Mouse (Mus musculus) liver, embryonic 16.5 days (tissue): ENCODE results near the gene Dock9. TPM values are rescaled to one million over a fixed set of nuclear protein-coding genes. Genes with fewer than 3 reads are reported as not detected.

ENCODE experiments used
- ATAC-seq: fragments of 200-750 bp; cut with Nextera tagmentation; 2 replicates; pipeline ENCODE4 v1.8.0; 2017; ENCODE audit warnings: low read depth, mild to moderate bottlenecking, moderate number of reproducible peaks, moderate library complexity
- H3K27ac ChIP-seq: fragments of 300-500 bp; sonication (generic); 2 replicates; pipeline ENCODE4 v1.5.1; 2014; ENCODE audit warnings: mild to moderate bottlenecking, low read length
- H3K27me3 ChIP-seq: fragments of 300-500 bp; sonication (generic); 2 replicates; pipeline ENCODE4 v1.6.1; 2014; ENCODE audit warnings: low read depth, low read length, mixed read lengths; ENCODE audit not compliant: control insufficient read depth, insufficient read depth
- H3K36me3 ChIP-seq: fragments of 300-500 bp; sonication (generic); 2 replicates; pipeline ENCODE4 v1.6.1; 2014; ENCODE audit warnings: mild to moderate bottlenecking; ENCODE audit not compliant: control insufficient read depth, insufficient read depth
- H3K4me1 ChIP-seq: fragments of 300-500 bp; sonication (generic); 2 replicates; pipeline ENCODE4 v1.6.1; 2014; ENCODE audit warnings: low read depth, low read length, mixed read lengths; ENCODE audit not compliant: control insufficient read depth
- H3K4me2 ChIP-seq: fragments of 300-500 bp; sonication (generic); 2 replicates; pipeline ENCODE4 v1.6.1; 2014; ENCODE audit warnings: low read depth, low read length, mixed read lengths
- H3K4me3 ChIP-seq: fragments of 300-500 bp; sonication (generic); 2 replicates; pipeline ENCODE4 v1.5.1; 2014; ENCODE audit warnings: low read depth, mild to moderate bottlenecking, low read length
- H3K9ac ChIP-seq: fragments of 300-500 bp; sonication (generic); 2 replicates; pipeline ENCODE4 v1.6.1; 2014; ENCODE audit warnings: low read depth, low read length
- H3K9me3 ChIP-seq: fragments of 300-500 bp; sonication (generic); replicated peaks from 2 replicates; pipeline ENCODE4 v1.6.1; 2016; ENCODE audit warnings: low read length; ENCODE audit not compliant: control insufficient read depth
- WGBS: fragments of 180-500 bp; shearing (Covaris S2); extraction: QIAGEN DNeasy Blood & Tissue Kit; methylation state at CpG from one replicate; pipeline ENCODE4 v1.1.7; 2014; ENCODE audit not compliant: insufficient replicate concordance; 5-methylcytosine and 5-hydroxymethylcytosine counted together
- polyA plus RNA-seq: library from polyadenylated mRNA; unstranded; fragments of >200 nt; fragmentation: Nextera tagmentation; extraction: Ambion mirVana; gene quantifications from 2 replicates; pipeline ENCODE4 v1.2.1, GENCODE M21; 2015

Dock9 gene
- polyA plus RNA-seq, 1 experiment from 2014 or later: 1.6 TPM

GRCm38 (mm10) chr14:121566794-121567201, 230.8 kb downstream of the Dock9 start:
- ATAC-seq: no peak
- WGBS: 71% methylated on average over 9 of the region's 9 CpGs

DNA sequence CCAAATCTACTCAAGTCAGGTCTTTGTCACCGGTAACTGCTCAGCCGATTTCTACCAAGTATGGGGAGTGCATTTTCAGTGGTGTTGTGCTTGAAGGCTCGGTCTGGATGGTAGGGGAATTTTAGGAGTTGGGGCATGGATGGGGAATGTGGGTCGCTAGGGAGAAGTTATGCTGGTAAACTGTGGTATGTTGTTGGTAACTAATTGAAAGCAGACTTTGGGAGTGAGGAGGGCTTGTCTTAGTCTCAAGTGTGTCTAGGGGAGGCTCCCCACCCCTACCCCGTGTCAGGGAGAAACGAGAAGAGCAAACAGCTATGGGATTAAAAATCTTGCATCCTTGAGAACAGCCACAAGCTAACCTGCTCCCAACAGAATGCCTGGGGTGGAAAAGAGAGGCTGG, 231.7 kb downstream of the Dock9 start:
- Histone ChIP-seq H3K27ac (no peak overlapping the region), H3K27me3 (no peaks in the 10 kb centered on the region), H3K36me3 (no peaks in the 10 kb centered on the region), H3K4me3 (no peak overlapping the region), H3K9me3 (no peaks in the 10 kb centered on the region), H3K4me2 (no peak overlapping the region), H3K9ac (no peak overlapping the region), H3K4me1 (no peaks in the 10 kb centered on the region)
- 69% methylated on average over 6 of the region's 6 CpGs for WGBS
- ATAC-seq: no peak

More at GRCm38 (mm10) chr14:121566794-121567201, 230.8 kb downstream of the Dock9 start:
- Histone ChIP-seq H3K9ac (no peak overlapping the region), H3K4me3 (no peak overlapping the region), H3K4me1 (no peaks in the 10 kb centered on the region), H3K9me3 (no peaks in the 10 kb centered on the region), H3K4me2 (no peak overlapping the region), H3K36me3 (no peaks in the 10 kb centered on the region), H3K27ac (no peak overlapping the region), H3K27me3 (no peaks in the 10 kb centered on the region)

DNA sequence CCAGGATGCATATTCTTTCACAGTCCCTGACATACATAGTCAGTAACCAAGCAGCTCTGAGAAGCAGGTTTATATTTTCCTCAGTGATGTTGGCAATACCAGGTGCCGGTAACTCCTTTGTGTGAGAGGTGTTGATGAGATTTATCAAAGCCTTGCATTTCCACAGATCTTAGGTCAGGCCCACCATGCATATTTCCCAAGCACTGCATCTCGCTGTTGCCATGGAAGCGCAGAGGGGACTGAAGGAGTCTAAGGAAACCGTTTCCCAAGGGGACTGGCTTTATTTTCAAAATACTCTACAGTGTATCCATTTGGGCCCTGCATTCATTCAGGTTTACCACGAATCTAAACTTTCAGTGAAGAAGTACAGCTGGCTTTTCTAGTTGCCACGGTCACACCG, 233.0 kb downstream of the Dock9 start:
- H3K4me1 ChIP-seq: no peaks in the 10 kb centered on the region
- ATAC-seq: no peak
- no peak overlapping the region for H3K4me2 ChIP-seq
- no peaks in the 10 kb centered on the region for H3K27me3 ChIP-seq
- no peak overlapping the region for H3K27ac ChIP-seq
- H3K36me3 ChIP-seq: no peaks in the 10 kb centered on the region
- H3K9me3 ChIP-seq: no peaks in the 10 kb centered on the region
- no peak overlapping the region for H3K9ac ChIP-seq
- no peak overlapping the region for H3K4me3 ChIP-seq
- WGBS: 74% methylated on average over 7 of the region's 7 CpGs

DNA sequence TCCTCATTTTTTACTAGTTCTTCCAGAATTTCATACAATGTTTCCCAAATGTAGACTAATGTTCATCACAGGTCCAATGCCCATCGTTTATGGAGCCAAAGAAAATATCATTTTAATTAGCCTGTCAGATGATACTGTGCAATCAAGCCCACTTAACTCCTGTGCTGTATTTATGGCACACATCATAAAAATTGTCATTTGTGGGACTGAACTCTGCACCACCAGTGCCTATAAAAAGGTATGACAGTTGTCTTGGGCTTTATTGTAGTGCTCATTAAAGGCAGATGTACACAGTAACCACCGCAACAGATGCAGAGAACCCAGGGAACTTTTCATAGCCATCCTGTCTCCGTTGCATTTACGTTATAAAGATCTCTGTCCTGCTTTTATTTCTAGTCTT, 233.7 kb downstream of the Dock9 start:
- no peak overlapping the region for H3K9ac ChIP-seq
- H3K27ac ChIP-seq: no peak overlapping the region
- no peak overlapping the region for H3K4me3 ChIP-seq
- H3K36me3 ChIP-seq: no peaks in the 10 kb centered on the region
- H3K9me3 ChIP-seq: no peaks in the 10 kb centered on the region
- no peaks in the 10 kb centered on the region for H3K4me1 ChIP-seq
- H3K27me3 ChIP-seq: no peaks in the 10 kb centered on the region
- H3K4me2 ChIP-seq: no peak overlapping the region
- 66% methylated on average over 4 of the region's 4 CpGs for WGBS
- ATAC-seq: no peak

DNA sequence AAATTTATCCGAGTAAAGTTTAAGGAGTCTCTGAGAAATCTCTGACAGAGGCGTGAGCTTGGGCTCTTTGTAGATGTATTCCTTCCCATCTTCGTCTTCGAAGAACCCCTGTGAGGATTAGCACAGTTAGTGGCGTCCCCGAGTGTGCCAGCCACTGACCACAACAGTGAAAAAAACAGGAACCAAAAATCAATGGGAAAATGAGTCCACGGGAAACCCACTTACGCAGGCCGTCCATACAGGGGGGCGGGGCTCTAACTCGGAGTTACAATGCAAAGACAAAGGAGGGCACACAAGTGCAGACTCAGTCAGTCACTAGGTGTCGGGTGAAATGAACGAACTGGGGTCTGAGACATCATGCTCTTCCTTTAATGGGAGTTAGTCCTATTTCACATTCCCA, 238.6 kb downstream of the Dock9 start:
- no peaks in the 10 kb centered on the region for H3K9me3 ChIP-seq
- no peaks in the 10 kb centered on the region for H3K4me1 ChIP-seq
- H3K27me3 ChIP-seq: no peaks in the 10 kb centered on the region
- H3K4me2 ChIP-seq: no peak overlapping the region
- H3K36me3 ChIP-seq: no peaks in the 10 kb centered on the region
- 49% methylated on average over 13 of the region's 13 CpGs for WGBS
- no peak for ATAC-seq
- no peak overlapping the region for H3K27ac ChIP-seq
- H3K4me3 ChIP-seq: no peak overlapping the region
- no peak overlapping the region for H3K9ac ChIP-seq

GRCm38 (mm10) chr14:121556401-121557315, 241.0 kb downstream of the Dock9 start:
- no peak overlapping the region for H3K4me3 ChIP-seq
- no peak overlapping the region for H3K27ac ChIP-seq
- H3K9me3 ChIP-seq: no peaks in the 10 kb centered on the region
- H3K4me1 ChIP-seq: no peaks in the 10 kb centered on the region
- no peaks in the 10 kb centered on the region for H3K27me3 ChIP-seq
- no peak overlapping the region for H3K9ac ChIP-seq
- WGBS: 74% methylated on average over 21 of the region's 21 CpGs
- H3K36me3 ChIP-seq: no peaks in the 10 kb centered on the region
- no peak overlapping the region for H3K4me2 ChIP-seq
- no peak for ATAC-seq

DNA sequence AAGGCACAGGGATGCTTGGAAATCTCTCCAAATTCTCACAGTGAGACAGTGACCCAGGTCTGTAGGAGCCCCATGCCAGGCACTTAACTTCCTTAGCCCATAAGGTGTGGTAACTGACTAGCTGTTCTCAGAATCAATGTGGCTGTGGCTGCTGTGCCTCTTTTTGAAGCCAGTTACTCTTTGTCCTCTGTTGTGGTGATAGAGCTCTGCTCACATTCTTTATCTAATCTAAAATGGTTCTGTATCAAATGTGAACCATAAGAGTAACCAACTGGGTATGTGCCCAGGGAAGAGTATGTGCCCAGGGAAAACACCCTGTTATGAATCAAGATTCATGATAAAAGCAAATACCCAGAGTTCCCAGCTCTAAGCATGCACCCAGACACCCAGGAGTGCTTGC, 243.9 kb downstream of the Dock9 start:
- H3K36me3 ChIP-seq: no peaks in the 10 kb centered on the region
- ATAC-seq: no peak

DNA sequence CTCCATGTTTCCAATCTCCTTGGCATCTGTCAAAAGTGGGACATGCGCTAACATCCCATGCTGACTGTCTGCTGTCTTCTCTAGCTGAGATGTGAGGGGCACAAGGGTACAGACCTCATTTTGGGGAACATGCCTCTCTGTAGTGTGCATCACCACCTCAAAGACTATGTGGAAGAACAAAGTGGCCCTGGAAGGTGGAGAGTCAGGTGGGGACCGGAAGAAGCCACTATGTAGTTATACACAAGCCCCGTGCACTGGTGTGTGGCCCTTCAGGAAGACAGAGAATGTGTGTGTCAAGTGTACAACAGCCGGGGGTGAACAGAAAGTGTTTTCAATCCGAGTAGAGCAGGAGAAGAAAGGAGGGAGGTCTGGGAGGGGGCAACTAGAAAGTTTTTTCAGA, 245.1 kb downstream of the Dock9 start:
- no peak overlapping the region for H3K4me2 ChIP-seq
- no peak for ATAC-seq
- no peaks in the 10 kb centered on the region for H3K27me3 ChIP-seq
- no peak overlapping the region for H3K9ac ChIP-seq
- H3K27ac ChIP-seq: no peak overlapping the region
- H3K9me3 ChIP-seq: no peaks in the 10 kb centered on the region
- no peaks in the 10 kb centered on the region for H3K36me3 ChIP-seq
- no peak overlapping the region for H3K4me3 ChIP-seq
- WGBS: 62% methylated on average over 5 of the region's 5 CpGs
- H3K4me1 ChIP-seq: no peaks in the 10 kb centered on the region

More for the DNA sequence above, 243.9 kb downstream of the Dock9 start:
- Histone ChIP-seq H3K27ac (no peak overlapping the region), H3K4me1 (no peaks in the 10 kb centered on the region), H3K27me3 (no peaks in the 10 kb centered on the region), H3K9ac (no peak overlapping the region), H3K4me3 (no peak overlapping the region), H3K4me2 (no peak overlapping the region), H3K9me3 (no peaks in the 10 kb centered on the region)

- Histone ChIP-seq H3K4me1 (no peaks in the 10 kb centered on the region), H3K27ac (no peak overlapping the region), H3K27me3 (no peaks in the 10 kb centered on the region), H3K36me3 (no peaks in the 10 kb centered on the region), H3K9me3 (no peaks in the 10 kb centered on the region), H3K9ac (no peak overlapping the region), H3K4me2 (no peak overlapping the region), H3K4me3 (no peak overlapping the region)
- WGBS: 45% methylated on average over 6 of the region's 6 CpGs
- ATAC-seq: no peak
These were observed 247.8 kb downstream of the Dock9 start for GRCm38 (mm10) chr14:121549834-121550233.
